Mouse (Mus musculus): ENCODE data around the gene Ctnna2.

GRCm38 (mm10) chr6:77599244-77599643 is 380.3 kb downstream of the Ctnna2 start:
- no peak for TF ChIP-seq POLR2A (IDR thresholded peaks at IDR 0.05; ENCODE audit: control insufficient read depth, extremely low read depth, insufficient read depth, low read length, poor library complexity)
- TF ChIP-seq CTCF (IDR thresholded peaks at IDR 0.05; ENCODE audit: borderline replicate concordance, control insufficient read depth, extremely low read depth, insufficient read depth, low read length, poor library complexity): no peak

Data from thymus, adult 2 months (tissue).